In genomic region chr14:73105407-73106185, GRCm38 (mm10) we compare ENCODE assay signal across 9 mouse cellular contexts. TPM values are rescaled to one million over a fixed set of nuclear protein-coding genes. Genes with fewer than 3 reads are reported as not detected.
A peak's percentile ranks its signal among the peaks of the same experiment; 100 is the strongest.
DNase-seq lines count a peak whose midpoint lies in the region; ATAC-seq and TF ChIP-seq lines count a peak whose summit lies in the region.
"Had no signal": no experiment of that assay in that cellular context is flagged by ENCODE, and none has a peak within 500 bp of the region (broad histone marks: within the 10 kb centered on the region; RNA-seq: fewer than 3 reads in every experiment).

No protein-coding gene starts in this region.

- no peak overlapping the region for H3K4me2 ChIP-seq in liver, postnatal 0 days (ENCODE audit: low read depth, low read length)

- H3K9ac ChIP-seq in liver, postnatal 0 days (replicated peaks), result no peak overlapping the region

- H3K36me3 ChIP-seq in liver, postnatal 0 days (replicated peaks; ENCODE audit: insufficient read depth, low read length), result no peaks in the 10 kb centered on the region

- no peak for TF ChIP-seq CTCF in lung, adult 2 months (IDR thresholded peaks at IDR 0.05; ENCODE audit: insufficient read depth, low read length)
- no peak for TF ChIP-seq CTCF in liver, postnatal 0 days (IDR thresholded peaks at IDR 0.05; ENCODE audit: low read depth)

- H3K4me3 ChIP-seq in lung, adult 2 months (replicated peaks; ENCODE audit: extremely low read depth, low read depth, low read length), result no peak overlapping the region
- no peak overlapping the region for H3K4me3 ChIP-seq in liver, postnatal 0 days (ENCODE audit: low read depth, low read length)

- ATAC-seq in liver, postnatal 0 days, result no peak
- no peak; the same call in 1 of the 2 replicates for ATAC-seq in cerebellum, adult (ENCODE audit: insufficient number of reproducible peaks, low FRiP score, low TSS enrichment)
- ATAC-seq in activated CD4-positive, CD25-positive, alpha-beta regulatory T cell, adult 4 months, result no peak

- DNase-seq in lung, postnatal 36 days, result peak; percentile 40
- DNase-seq in lung, adult 2 months, result no peak
- DNase-seq in embryo, embryonic 9.5 days (ENCODE audit: extremely low spot score), result peak; percentile 34
- DNase-seq in liver, postnatal 0 days, result peak; percentile 37
- peak; percentile 64 for DNase-seq in thymus, postnatal 14 days
- DNase-seq in layer of hippocampus, adult 8-10 months (ENCODE audit: low spot score in 2 of 2), result no peak

- no peaks in the 10 kb centered on the region for H3K9me3 ChIP-seq in liver, postnatal 0 days (ENCODE audit: low read length)

- H3K27ac ChIP-seq in liver, postnatal 0 days (ENCODE audit: low read depth), result no peak overlapping the region
- H3K27ac ChIP-seq: stomach, postnatal 0 days had no signal

- no peaks in the 10 kb centered on the region for H3K27me3 ChIP-seq in liver, postnatal 0 days (ENCODE audit: insufficient read depth, low read length)

- H3K4me1 ChIP-seq in lung, adult 2 months (ENCODE audit: control insufficient read depth, insufficient read depth, low read length), result peaks cover 2% of the 10 kb centered on the region
- H3K4me1 ChIP-seq in liver, postnatal 0 days (ENCODE audit: insufficient read depth), result peaks cover 8% of the 10 kb centered on the region

- TF ChIP-seq POLR2A in lung, adult 2 months (IDR thresholded peaks at IDR 0.05; ENCODE audit: borderline replicate concordance, extremely low read depth, low read depth, low read length), result no peak

- 51% methylated on average over 11 of the region's 11 CpGs for WGBS in lung, adult 2 months
- 39% methylated on average over 11 of the region's 11 CpGs for WGBS in liver, postnatal 0 days (ENCODE audit: insufficient replicate concordance)

- TF ChIP-seq EP300 in liver, postnatal 0 days (IDR thresholded peaks at IDR 0.05; ENCODE audit: low read depth), result no peak

RNA-seq across cellular contexts. Expression of gene Rcbtb2, which starts 17.2 kb away (rescaled TPM):
- polyA plus RNA-seq in lung, adult 2 months (2012; rRNA removed), result 26.3 and 28.9 TPM in 2 replicates
- polyA plus RNA-seq in liver, postnatal 0 days (2015; fragmentation: Nextera tagmentation; extraction: Ambion mirVana), result 29.1 and 29.9 TPM in 2 replicates
- 10 to 100 TPM; 55.7 to 64.9 TPM for polyA plus RNA-seq in activated CD4-positive, CD25-positive, alpha-beta regulatory T cell, adult 4 months (2017; shearing (Covaris generic))
- total RNA-seq in layer of hippocampus, adult 8-10 months (2022), result 10 to 100 TPM; 25.4 to 41.4 (median 32.9) TPM

RNA-seq across cellular contexts. Expression of gene Cysltr2, which starts 56.7 kb away (rescaled TPM):
- 3.0 and 3.9 TPM in 2 replicates for polyA plus RNA-seq in lung, adult 2 months (2012; rRNA removed)
- polyA plus RNA-seq in liver, postnatal 0 days (2015; fragmentation: Nextera tagmentation; extraction: Ambion mirVana), result 0.58 and 0.84 TPM in 2 replicates
- 10 to 100 TPM; 24.1 to 26.9 TPM for polyA plus RNA-seq in activated CD4-positive, CD25-positive, alpha-beta regulatory T cell, adult 4 months (2017; shearing (Covaris generic))
- under 1 TPM in 3 of 4 experiments, not detected in 1; 0.39 to 0.73 (median 0.53) TPM for total RNA-seq in layer of hippocampus, adult 8-10 months (2022)

Comparison
In these comparisons a context has a peak if more than half of its experiments do, and no peak if none do; other contexts are left out.
1. DNase-seq: peak in lung, postnatal 36 days (single experiment), embryo, embryonic 9.5 days (single experiment), liver, postnatal 0 days (single experiment) and thymus, postnatal 14 days (single experiment); none in lung, adult 2 months (single experiment) and layer of hippocampus, adult 8-10 months (0 of 2).